Mouse (Mus musculus) cerebellum, adult 2 months (tissue): ENCODE results near the gene Arhgef11. TPM values are rescaled to one million over a fixed set of nuclear protein-coding genes. Genes with fewer than 3 reads are reported as not detected.

Source experiments
- DNase-seq, 2 experiments: peaks; one replicate each; pipeline ENCODE4 v3.0.0; 2021
- H3K27ac ChIP-seq: fragments of 200-500 bp; 2 replicates; pipeline ENCODE4 v1.5.1; 2012; ENCODE audit warnings: low read length, control low read depth, inconsistent platforms; ENCODE audit not compliant: insufficient read depth
- H3K27me3 ChIP-seq: fragments of 200-500 bp; 2 replicates; pipeline ENCODE4 v1.6.1; 2012; ENCODE audit warnings: inconsistent platforms, mild to moderate bottlenecking, low read length, moderate library complexity; ENCODE audit not compliant: control insufficient read depth, insufficient read depth
- H3K4me1 ChIP-seq: fragments of 200-500 bp; 2 replicates; pipeline ENCODE4 v1.6.1; 2011; ENCODE audit warnings: low read length; ENCODE audit not compliant: control insufficient read depth, insufficient read depth
- H3K4me3 ChIP-seq: fragments of 200-500 bp; replicated peaks from 2 replicates; pipeline ENCODE3; 2011; ENCODE audit warnings: mild to moderate bottlenecking, low read depth, low read length, control low read depth; ENCODE audit not compliant: insufficient read depth
- CTCF ChIP-seq: fragments of 200-500 bp; IDR thresholded peaks from 2 replicates; pipeline ENCODE4 v1.5.1; 2011; ENCODE audit warnings: low read depth, mild to moderate bottlenecking, control low read depth, low read length, moderate library complexity, borderline replicate concordance; ENCODE audit not compliant: insufficient read depth
- POLR2A ChIP-seq: fragments of 200-500 bp; IDR thresholded peaks from 2 replicates; pipeline ENCODE4 v1.6.1; 2011; ENCODE audit warnings: low read length, control low read depth, borderline replicate concordance; ENCODE audit not compliant: insufficient read depth
- WGBS: fragments of 180-500 bp; shearing (Covaris S2); methylation state at CpG from one replicate; pipeline ENCODE4 v1.1.7; 2018; 5-methylcytosine and 5-hydroxymethylcytosine counted together
- polyA plus RNA-seq: library from polyadenylated mRNA; depleted of rRNA; stranded (reverse); fragments of >200 nt; gene quantifications from 2 replicates; pipeline ENCODE4 v1.2.3, GENCODE M21; 2012

Gene Arhgef11
- polyA plus RNA-seq, 1 experiment, result 52.2 TPM

DNA sequence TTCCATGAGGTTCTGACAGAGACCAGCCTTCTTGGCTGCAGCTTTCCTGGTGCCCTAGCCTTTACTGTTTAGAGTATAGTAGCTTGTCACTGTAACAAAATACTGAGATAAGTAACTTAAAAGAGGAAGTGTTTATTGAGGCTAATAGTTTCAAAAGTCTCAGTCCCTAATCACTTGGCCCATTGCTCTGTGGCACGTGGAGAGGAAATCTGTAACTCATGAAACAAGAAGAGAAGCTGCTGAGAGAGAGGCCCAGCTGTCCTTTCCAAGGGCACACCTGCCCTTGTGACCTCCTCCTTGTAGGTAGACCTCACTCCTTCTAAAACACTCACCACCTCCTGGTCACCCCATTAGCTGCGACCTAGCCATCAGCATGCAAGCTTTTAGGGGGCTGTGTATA, 101.2 kb downstream of the Arhgef11 start:
- DNase-seq, result no peak
- TF ChIP-seq POLR2A (no peak), CTCF (no peak)
- no peaks in the 10 kb centered on the region for H3K27me3 ChIP-seq
- H3K4me1 ChIP-seq, result no peaks in the 10 kb centered on the region
- no peak overlapping the region for H3K4me3 ChIP-seq
- H3K27ac ChIP-seq, result no peak overlapping the region
- 88% methylated on average over 2 of the region's 2 CpGs for WGBS

DNA sequence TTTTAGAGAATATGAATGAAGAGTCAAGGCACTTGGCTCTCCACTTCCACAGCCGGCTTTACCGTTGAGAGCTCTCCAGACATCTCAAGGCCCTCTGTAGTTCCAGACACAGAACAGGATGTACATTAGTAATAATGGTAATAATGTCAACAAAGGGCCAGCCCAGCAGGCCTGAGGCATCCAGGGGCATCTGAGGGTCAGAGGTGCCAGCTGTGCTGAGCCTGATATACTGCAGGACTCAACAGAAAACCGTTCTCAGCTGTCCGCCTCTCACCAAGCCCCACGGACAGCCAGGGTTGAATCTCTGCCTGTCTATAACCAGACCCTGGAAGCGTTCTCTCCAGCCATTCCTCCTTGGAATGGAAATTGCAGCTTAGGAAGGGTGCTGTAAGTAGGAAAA, 107.2 kb downstream of the Arhgef11 start:
- TF ChIP-seq CTCF (no peak), POLR2A (no peak)
- no peak for DNase-seq
- 92% methylated on average over 6 of the region's 6 CpGs for WGBS
- H3K4me1 ChIP-seq, result no peaks in the 10 kb centered on the region
- no peaks in the 10 kb centered on the region for H3K27me3 ChIP-seq
- no peak overlapping the region for H3K27ac ChIP-seq
- no peak overlapping the region for H3K4me3 ChIP-seq

DNA sequence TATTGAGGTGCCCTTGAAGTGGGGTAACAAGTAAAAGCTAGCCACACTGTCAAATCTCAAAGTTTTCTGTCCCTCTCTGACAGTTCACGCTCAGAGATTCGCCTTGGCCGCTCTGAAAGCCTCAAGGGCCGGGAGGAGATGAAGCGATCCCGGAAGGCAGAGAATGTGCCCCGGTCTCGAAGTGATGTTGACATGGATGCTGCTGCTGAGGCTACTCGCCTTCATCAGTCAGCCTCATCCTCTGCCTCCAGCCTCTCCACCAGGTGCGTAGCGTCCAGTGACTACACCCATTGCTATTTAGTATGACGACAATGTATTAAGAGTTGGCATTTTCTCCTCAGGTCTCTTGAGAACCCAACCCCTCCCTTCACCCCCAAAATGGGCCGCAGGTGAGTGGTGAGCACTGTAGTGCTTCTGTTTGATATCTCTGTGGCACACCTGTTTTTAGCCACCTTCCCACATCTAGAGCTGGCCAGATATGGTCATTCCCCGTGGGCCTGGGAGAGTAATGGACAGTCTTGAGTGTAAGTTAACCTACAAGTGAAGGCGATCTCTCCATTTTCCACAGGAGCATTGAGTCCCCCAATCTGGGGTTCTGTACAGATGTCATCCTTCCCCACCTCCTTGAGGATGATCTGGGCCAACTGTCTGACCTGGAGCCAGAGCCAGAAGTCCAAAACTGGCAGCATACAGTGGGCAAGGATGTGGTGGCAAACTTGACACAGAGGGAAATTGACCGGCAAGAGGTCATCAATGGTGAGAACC, 108.2 kb downstream of the Arhgef11 start:
- 96% methylated on average over 16 of the region's 16 CpGs for WGBS
- Histone ChIP-seq H3K4me3 (no peak overlapping the region), H3K4me1 (no peaks in the 10 kb centered on the region), H3K27me3 (no peaks in the 10 kb centered on the region), H3K27ac (no peak overlapping the region)
- DNase-seq, result no peak
- TF ChIP-seq POLR2A, result no peak
- no peak for TF ChIP-seq CTCF

DNA sequence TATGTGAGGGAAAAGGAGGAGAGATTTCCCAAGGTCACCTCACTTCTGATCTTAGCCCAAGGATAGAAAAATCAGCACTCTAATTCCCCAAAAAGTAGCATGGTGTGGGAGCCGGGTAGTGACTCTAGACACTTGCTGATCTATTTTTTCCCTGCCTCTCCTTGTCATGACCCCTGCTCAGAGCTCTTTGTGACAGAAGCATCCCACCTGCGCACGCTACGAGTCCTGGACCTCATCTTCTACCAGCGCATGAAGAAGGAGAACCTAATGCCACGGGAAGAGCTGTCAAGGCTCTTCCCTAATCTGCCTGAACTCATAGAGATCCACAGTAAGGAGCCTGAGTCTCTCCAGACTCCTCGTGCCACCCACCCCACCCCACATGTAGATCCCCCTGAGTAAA, 108.8 kb downstream of the Arhgef11 start:
- no peak for DNase-seq
- H3K4me3 ChIP-seq, result no peak overlapping the region
- no peak for TF ChIP-seq POLR2A
- TF ChIP-seq CTCF, result no peak
- 96% methylated on average over 7 of the region's 7 CpGs for whole genome bisulfite sequencing
- no peaks in the 10 kb centered on the region for H3K27me3 ChIP-seq
- H3K4me1 ChIP-seq, result no peaks in the 10 kb centered on the region
- no peak overlapping the region for H3K27ac ChIP-seq

DNA sequence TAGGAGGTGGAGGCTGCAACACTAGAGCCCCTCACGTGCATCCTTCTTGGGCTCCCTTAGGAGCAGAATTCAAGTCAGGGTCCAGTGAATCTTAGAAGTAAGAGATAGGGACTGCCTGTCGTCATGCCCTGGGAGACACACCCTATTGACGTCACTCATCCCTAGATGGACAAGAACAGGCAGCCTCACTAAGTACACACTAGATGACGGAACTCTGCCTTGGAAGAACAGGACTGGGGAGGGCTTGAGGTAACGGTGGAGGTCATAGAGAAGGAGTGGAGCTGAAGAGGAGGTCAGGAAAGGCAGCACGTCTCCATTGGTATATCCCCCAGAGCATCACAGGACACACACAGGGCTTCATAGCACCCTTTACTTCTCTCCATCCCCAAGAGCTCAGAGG, 111.3 kb downstream of the Arhgef11 start:
- Histone ChIP-seq H3K27me3 (no peaks in the 10 kb centered on the region), H3K4me1 (no peaks in the 10 kb centered on the region), H3K4me3 (no peak overlapping the region), H3K27ac (no peak overlapping the region)
- DNase-seq, result no peak
- TF ChIP-seq POLR2A, result no peak
- TF ChIP-seq CTCF, result no peak
- WGBS, result 94% methylated on average over 6 of the region's 6 CpGs

DNA sequence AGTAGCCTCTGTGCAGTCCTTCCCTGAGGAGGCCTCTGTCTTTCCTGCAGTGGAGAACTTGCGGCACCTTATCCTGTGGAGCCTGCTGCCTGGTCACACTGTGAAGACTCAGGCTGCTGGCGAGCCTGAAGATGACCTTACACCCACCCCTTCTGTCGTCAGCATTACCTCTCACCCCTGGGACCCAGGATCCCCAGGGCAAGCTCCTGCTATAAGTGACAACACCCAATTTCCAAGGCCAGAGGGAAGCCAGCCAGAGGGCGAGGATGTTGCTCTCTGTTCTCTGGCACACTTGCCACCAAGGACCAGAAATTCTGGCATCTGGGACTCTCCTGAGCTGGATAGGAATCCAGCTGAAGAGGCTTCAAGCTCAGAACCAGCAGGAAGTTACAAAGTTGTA, 115.7 kb downstream of the Arhgef11 start:
- H3K4me1 ChIP-seq, result no peaks in the 10 kb centered on the region
- H3K27me3 ChIP-seq, result no peaks in the 10 kb centered on the region
- no peak overlapping the region for H3K27ac ChIP-seq
- TF ChIP-seq CTCF (no peak), POLR2A (no peak)
- whole genome bisulfite sequencing, result 75% methylated on average over 4 of the region's 4 CpGs
- H3K4me3 ChIP-seq, result no peak overlapping the region
- DNase-seq, result no peak

DNA sequence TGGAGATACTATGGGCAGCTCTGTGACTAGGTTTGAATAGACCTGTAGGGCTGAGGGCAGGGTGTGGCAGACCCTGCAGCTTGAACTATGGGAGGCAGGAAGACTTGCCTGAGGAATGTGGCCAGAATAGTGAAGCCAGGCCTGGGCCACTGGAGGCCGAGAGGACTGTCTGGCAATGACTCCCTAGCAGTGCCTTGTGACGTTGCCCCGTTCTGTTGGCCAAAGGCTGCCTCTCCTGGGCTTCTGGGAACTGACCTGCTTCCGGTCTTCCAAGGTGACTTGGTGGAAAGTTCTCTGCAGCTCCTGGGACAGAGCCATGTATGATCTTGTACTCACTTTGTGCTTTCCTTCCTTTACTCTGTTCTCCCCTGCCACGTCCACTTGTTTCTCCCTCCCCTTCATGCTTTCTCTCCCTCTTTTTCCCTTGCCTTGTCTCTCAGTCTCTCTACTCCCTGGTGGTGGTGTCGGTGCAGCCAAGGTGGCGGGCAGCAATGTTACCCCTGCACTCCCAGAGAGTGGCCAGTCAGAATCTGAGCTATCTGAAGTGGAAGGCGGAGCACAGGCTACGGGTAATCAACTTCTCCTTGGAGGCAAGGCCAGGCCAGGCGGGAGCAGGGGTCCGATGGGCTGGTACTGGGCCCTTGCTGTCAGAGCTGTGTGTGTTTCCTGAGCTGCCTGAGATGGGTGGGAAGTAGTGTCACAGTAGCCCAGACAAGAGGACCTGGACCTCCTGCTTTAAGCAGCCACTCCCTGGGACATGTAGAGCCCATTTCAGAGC, 116.8 kb downstream of the Arhgef11 start:
- no peaks in the 10 kb centered on the region for H3K27me3 ChIP-seq
- TF ChIP-seq CTCF, result no peak
- no peak for TF ChIP-seq POLR2A
- no peak overlapping the region for H3K4me3 ChIP-seq
- DNase-seq, result no peak
- WGBS, result 86% methylated on average over 11 of the region's 11 CpGs
- H3K4me1 ChIP-seq, result no peaks in the 10 kb centered on the region
- no peak overlapping the region for H3K27ac ChIP-seq

DNA sequence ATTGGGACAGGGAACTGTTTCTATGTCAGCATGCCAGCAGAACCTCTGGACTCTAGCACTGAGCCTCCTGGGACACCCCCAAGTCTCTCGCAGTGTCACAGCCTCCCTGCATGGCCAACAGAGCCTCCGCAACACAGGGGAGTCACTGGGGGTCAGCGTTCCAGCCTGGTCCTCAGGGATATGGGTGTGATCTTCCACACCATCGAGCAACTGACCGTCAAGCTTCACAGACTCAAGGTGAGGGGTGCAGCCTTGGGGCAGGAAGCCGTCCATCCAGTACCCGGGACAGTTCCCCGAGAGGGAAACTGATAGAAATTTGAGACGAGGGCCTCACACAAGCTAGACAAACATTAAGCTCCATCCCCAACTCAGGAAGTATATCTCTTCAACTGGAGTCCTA, 118.0 kb downstream of the Arhgef11 start:
- TF ChIP-seq CTCF (no peak), POLR2A (no peak)
- Histone ChIP-seq H3K4me3 (no peak overlapping the region), H3K27ac (no peak overlapping the region), H3K27me3 (no peaks in the 10 kb centered on the region), H3K4me1 (no peaks in the 10 kb centered on the region)
- no peak for DNase-seq
- WGBS, result 90% methylated on average over 9 of the region's 9 CpGs
